Mouse (Mus musculus) heart, embryonic 13.5 days (tissue): ENCODE measurements around the gene Kmt2e. TPM values are rescaled to one million over a fixed set of nuclear protein-coding genes. Genes with fewer than 3 reads are reported as not detected.
"Not testable (repeated sequence)": the region's sequence is repeated elsewhere in the genome, so short reads cannot be mapped to it uniquely, and the experiment has no call there.

Experiments
- ATAC-seq: fragments of 200-750 bp; cut with Nextera tagmentation; 2 replicates; pipeline ENCODE4 v1.8.0; 2017; ENCODE audit warnings: moderate TSS enrichment; ENCODE audit not compliant: insufficient number of reproducible peaks, low FRiP score, low TSS enrichment; ENCODE audit errors: extremely low read depth
- H3K27ac ChIP-seq: fragments of 300-500 bp; sonication (generic); replicated peaks from 2 replicates; pipeline ENCODE4 v1.5.1; 2015; ENCODE audit warnings: moderate library complexity, mild to moderate bottlenecking, inconsistent platforms
- H3K27me3 ChIP-seq: fragments of 300-500 bp; sonication (generic); replicated peaks from 2 replicates; pipeline ENCODE4 v1.6.1; 2015; ENCODE audit warnings: mild to moderate bottlenecking, inconsistent platforms
- H3K36me3 ChIP-seq: fragments of 300-500 bp; sonication (generic); 2 replicates; pipeline ENCODE4 v1.6.1; 2015; ENCODE audit warnings: mild to moderate bottlenecking, inconsistent platforms
- H3K4me1 ChIP-seq: fragments of 300-500 bp; sonication (generic); 2 replicates; pipeline ENCODE4 v1.6.1; 2015; ENCODE audit warnings: inconsistent platforms
- H3K4me2 ChIP-seq: fragments of 300-500 bp; sonication (generic); 2 replicates; pipeline ENCODE4 v1.6.1; 2015; ENCODE audit warnings: inconsistent platforms, mild to moderate bottlenecking, moderate library complexity
- H3K4me3 ChIP-seq: fragments of 300-500 bp; sonication (generic); 2 replicates; pipeline ENCODE4 v1.5.1; 2015; ENCODE audit warnings: moderate library complexity, mild to moderate bottlenecking, inconsistent platforms
- H3K9ac ChIP-seq: fragments of 300-500 bp; sonication (generic); 2 replicates; pipeline ENCODE4 v1.6.1; 2015; ENCODE audit warnings: inconsistent platforms, mild to moderate bottlenecking, moderate library complexity
- H3K9me3 ChIP-seq: fragments of 300-500 bp; sonication (generic); 2 replicates; pipeline ENCODE4 v1.6.1; 2016; ENCODE audit warnings: inconsistent platforms
- WGBS: fragments of 180-500 bp; shearing (Covaris S2); methylation state at CpG from one replicate; pipeline ENCODE4 v1.1.7; 2015; ENCODE audit warnings: mixed read lengths; 5-methylcytosine and 5-hydroxymethylcytosine counted together
- polyA plus RNA-seq: library from polyadenylated mRNA; unstranded; fragments of >200 nt; fragmentation: Nextera tagmentation; extraction: Ambion mirVana; gene quantifications from 2 replicates; pipeline ENCODE4 v1.2.1, GENCODE M21; 2015

The Kmt2e gene
- polyA plus RNA-seq, 1 experiment from 2014 or later, result 61.7 TPM

- H3K4me1 ChIP-seq, result peaks cover 66% of the 10 kb centered on the region
- H3K4me3 ChIP-seq, result no peak overlapping the region
- ATAC-seq, result no peak
- H3K9ac ChIP-seq, result no peak overlapping the region
- H3K27ac ChIP-seq, result peak overlapping the region; percentile 1; the same call in 1 of the 2 replicates
- no peaks in the 10 kb centered on the region for H3K9me3 ChIP-seq
- H3K4me2 ChIP-seq, result no peak overlapping the region
- whole genome bisulfite sequencing, result 86% methylated on average over 1 of the region's 1 CpGs
- H3K36me3 ChIP-seq, result peaks cover 51% of the 10 kb centered on the region
- H3K27me3 ChIP-seq, result no peaks in the 10 kb centered on the region
Observed at GRCm38 (mm10) chr5:23521645-23522044, 87.4 kb downstream of the Kmt2e start.

GRCm38 (mm10) chr5:23523936-23524335, 89.7 kb downstream of the Kmt2e start:
- Histone ChIP-seq H3K36me3 (peaks cover 46% of the 10 kb centered on the region), H3K4me1 (peaks cover 52% of the 10 kb centered on the region), H3K4me3 (no peak overlapping the region), H3K9ac (no peak overlapping the region), H3K9me3 (no peaks in the 10 kb centered on the region), H3K27ac (0 out of 2 replicates have a peak overlapping the region, but pooled peaks have one; percentile 8), H3K4me2 (no peak overlapping the region), H3K27me3 (no peaks in the 10 kb centered on the region)
- ATAC-seq, result no peak
- 48% methylated on average over 3 of the region's 3 CpGs for WGBS

GRCm38 (mm10) chr5:23524621-23525020, 90.4 kb downstream of the Kmt2e start:
- peaks cover 45% of the 10 kb centered on the region for H3K4me1 ChIP-seq
- no peak overlapping the region for H3K4me3 ChIP-seq
- WGBS, result 68% methylated on average over 3 of the region's 3 CpGs
- no peak overlapping the region for H3K27ac ChIP-seq
- no peaks in the 10 kb centered on the region for H3K27me3 ChIP-seq
- no peaks in the 10 kb centered on the region for H3K9me3 ChIP-seq
- peaks cover 46% of the 10 kb centered on the region for H3K36me3 ChIP-seq
- no peak overlapping the region for H3K4me2 ChIP-seq
- no peak overlapping the region for H3K9ac ChIP-seq
- ATAC-seq, result no peak

GRCm38 (mm10) chr5:23531100-23531499, 96.9 kb downstream of the Kmt2e start:
- Histone ChIP-seq H3K9me3 (no peaks in the 10 kb centered on the region), H3K36me3 (peaks cover 31% of the 10 kb centered on the region)

GRCm38 (mm10) chr5:23531541-23532096, 97.4 kb downstream of the Kmt2e start:
- H3K4me1 ChIP-seq, result peaks cover 14% of the 10 kb centered on the region
- H3K4me3 ChIP-seq, result no peak overlapping the region
- H3K9me3 ChIP-seq, result no peaks in the 10 kb centered on the region
- WGBS, result 78% methylated on average over 7 of the region's 7 CpGs
- no peak for ATAC-seq
- no peak overlapping the region for H3K9ac ChIP-seq
- H3K4me2 ChIP-seq, result no peak overlapping the region
- H3K27me3 ChIP-seq, result no peaks in the 10 kb centered on the region
- no peak overlapping the region for H3K27ac ChIP-seq
- peaks cover 36% of the 10 kb centered on the region for H3K36me3 ChIP-seq

More at GRCm38 (mm10) chr5:23531100-23531499, 96.9 kb downstream of the Kmt2e start:
- no peak overlapping the region for H3K9ac ChIP-seq
- no peak for ATAC-seq
- H3K4me2 ChIP-seq, result no peak overlapping the region
- no peak overlapping the region for H3K4me3 ChIP-seq
- H3K27me3 ChIP-seq, result no peaks in the 10 kb centered on the region
- WGBS, result 92% methylated on average over 6 of the region's 6 CpGs
- peaks cover 14% of the 10 kb centered on the region for H3K4me1 ChIP-seq
- no peak overlapping the region for H3K27ac ChIP-seq

- H3K9ac ChIP-seq, result no peak overlapping the region
- no peak overlapping the region for H3K4me3 ChIP-seq
- H3K27me3 ChIP-seq, result no peaks in the 10 kb centered on the region
- 88% methylated on average over 7 of the region's 7 CpGs for WGBS
- H3K36me3 ChIP-seq, result peaks cover 65% of the 10 kb centered on the region
- H3K4me2 ChIP-seq, result no peak overlapping the region
- no peak for ATAC-seq
- peaks cover 7% of the 10 kb centered on the region for H3K4me1 ChIP-seq
- H3K27ac ChIP-seq, result no peak overlapping the region
- H3K9me3 ChIP-seq, result no peaks in the 10 kb centered on the region
Observed at GRCm38 (mm10) chr5:23535692-23536091, 101.5 kb downstream of the Kmt2e start.

- peaks cover 36% of the 10 kb centered on the region for H3K4me1 ChIP-seq
- H3K4me2 ChIP-seq, result no peak overlapping the region
- no peak overlapping the region for H3K27ac ChIP-seq
- H3K9me3 ChIP-seq, result no peaks in the 10 kb centered on the region
- H3K4me3 ChIP-seq, result no peak overlapping the region
- peaks cover 13% of the 10 kb centered on the region for H3K36me3 ChIP-seq
- no peaks in the 10 kb centered on the region for H3K27me3 ChIP-seq
- ATAC-seq, result no peak; the same call in 1 of the 2 replicates
- 56% methylated on average over 5 of the region's 5 CpGs for WGBS
- no peak overlapping the region for H3K9ac ChIP-seq
Observed at GRCm38 (mm10) chr5:23551687-23552086, 117.4 kb downstream of the Kmt2e start.

- not testable (repeated sequence) for H3K4me2 ChIP-seq, H3K4me3 ChIP-seq, H3K9me3 ChIP-seq, H3K9ac ChIP-seq, H3K27ac ChIP-seq, ATAC-seq, H3K27me3 ChIP-seq
- H3K4me1 ChIP-seq, result peaks cover 36% of the 10 kb centered on the region
- 30% methylated on average over 3 of the region's 3 CpGs for WGBS
- peaks cover 12% of the 10 kb centered on the region; the same call in 1 of the 2 replicates for H3K36me3 ChIP-seq
Observed at GRCm38 (mm10) chr5:23553338-23553737, 119.1 kb downstream of the Kmt2e start.
